23 mouse cellular contexts compared by ENCODE assay signal in the genomic region with DNA sequence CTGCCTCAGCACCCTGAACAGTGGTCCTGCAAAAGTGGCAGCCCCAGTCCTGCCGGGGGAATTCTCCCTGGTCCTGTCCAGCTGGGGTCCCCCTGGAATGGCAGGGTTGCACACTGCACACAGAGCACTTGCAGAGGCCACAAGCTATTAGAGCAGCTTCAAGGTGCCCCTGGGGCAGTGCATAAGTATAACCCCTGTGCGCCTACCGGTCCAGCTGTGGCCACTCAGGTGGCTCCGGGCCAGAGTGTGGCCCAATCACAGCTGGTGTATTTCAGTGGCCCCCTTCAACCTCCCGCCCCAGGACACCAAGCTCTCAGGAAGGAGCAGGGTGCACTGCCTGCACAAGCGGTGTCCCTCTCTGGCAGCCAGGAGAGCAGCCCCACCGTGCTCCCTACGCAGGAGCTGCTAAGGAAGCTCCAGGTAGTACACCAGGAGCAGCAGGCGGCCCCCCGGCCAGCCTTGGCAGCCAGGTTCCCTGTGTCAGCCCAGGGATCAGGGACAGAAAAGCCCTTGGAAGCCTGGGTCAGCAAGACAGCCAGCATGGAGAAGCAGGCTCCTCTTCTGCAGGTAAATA. TPM values are rescaled to one million over a fixed set of nuclear protein-coding genes. Genes with fewer than 3 reads are reported as not detected.
A peak's percentile ranks its signal among the peaks of the same experiment; 100 is the strongest.
DNase-seq lines count a peak whose midpoint lies in the region; ATAC-seq lines count a peak whose summit lies in the region.
"Had no signal": no experiment of that assay in that cellular context is flagged by ENCODE, and none has a peak within 500 bp of the region (broad histone marks: within the 10 kb centered on the region; RNA-seq: fewer than 3 reads in every experiment).

No protein-coding gene starts in this region.

- H3K9ac ChIP-seq in heart, embryonic 16.5 days (ENCODE audit: low read length): peak overlapping the region; percentile 55
- no peak overlapping the region for H3K9ac ChIP-seq in neural tube, embryonic 15.5 days (replicated peaks)
- H3K9ac ChIP-seq: hindbrain, embryonic 12.5 days; liver, embryonic 15.5 days; midbrain, embryonic 13.5 days had no signal

- no peak for ATAC-seq in heart, embryonic 16.5 days (replicated peaks; ENCODE audit: extremely low read depth, insufficient read depth, low FRiP score)
- no peak for ATAC-seq in neural tube, embryonic 15.5 days (ENCODE audit: low FRiP score)
- ATAC-seq: lung, postnatal 0 days; midbrain, embryonic 13.5 days had no signal

- peak overlapping the region; percentile 92 for H3K27ac ChIP-seq in heart, embryonic 16.5 days (ENCODE audit: low read length)
- 0 out of 2 replicates have a peak overlapping the region, but pooled peaks have one; percentile 13 for H3K27ac ChIP-seq in neural tube, embryonic 15.5 days (replicated peaks)
- H3K27ac ChIP-seq: hindbrain, embryonic 12.5 days; kidney, postnatal 0 days; liver, embryonic 15.5 days; midbrain, embryonic 13.5 days had no signal

- H3K4me1 ChIP-seq in heart, embryonic 16.5 days (ENCODE audit: control insufficient read depth, insufficient read depth, low read length): peaks cover 29% of the 10 kb centered on the region
- peaks cover 14% of the 10 kb centered on the region for H3K4me1 ChIP-seq in neural tube, embryonic 15.5 days
- H3K4me1 ChIP-seq: hindbrain, embryonic 12.5 days; liver, embryonic 15.5 days had no signal

- H3K36me3 ChIP-seq in heart, embryonic 16.5 days (ENCODE audit: control insufficient read depth, insufficient read depth): no peaks in the 10 kb centered on the region
- peaks cover 32% of the 10 kb centered on the region for H3K36me3 ChIP-seq in neural tube, embryonic 15.5 days

- H3K27me3 ChIP-seq in heart, embryonic 16.5 days (ENCODE audit: control insufficient read depth, insufficient read depth, low read length): no peaks in the 10 kb centered on the region
- H3K27me3 ChIP-seq in neural tube, embryonic 15.5 days (replicated peaks): no peaks in the 10 kb centered on the region
- H3K27me3 ChIP-seq: hindbrain, embryonic 12.5 days; liver, embryonic 15.5 days; midbrain, embryonic 13.5 days had no signal

- WGBS in heart, embryonic 16.5 days: 61% methylated on average over 10 of the region's 10 CpGs
- WGBS in neural tube, embryonic 15.5 days: 89% methylated on average over 10 of the region's 10 CpGs

- peak overlapping the region; percentile 24 for H3K4me2 ChIP-seq in heart, embryonic 16.5 days (ENCODE audit: low read depth, low read length)
- H3K4me2 ChIP-seq in neural tube, embryonic 15.5 days: no peak overlapping the region
- H3K4me2 ChIP-seq: hindbrain, embryonic 12.5 days; liver, embryonic 15.5 days; midbrain, embryonic 13.5 days had no signal

- H3K4me3 ChIP-seq in heart, embryonic 16.5 days (ENCODE audit: low read length): peak overlapping the region; percentile 13; the same call in 1 of the 2 replicates
- H3K4me3 ChIP-seq in neural tube, embryonic 15.5 days (replicated peaks): no peak overlapping the region
- H3K4me3 ChIP-seq: hindbrain, embryonic 12.5 days; liver, embryonic 15.5 days; midbrain, embryonic 13.5 days had no signal

- DNase-seq in gastrocnemius, postnatal 25 days: peak; percentile 5
- no peak for DNase-seq in gastrocnemius, postnatal 14 days
- DNase-seq in heart, adult 8-10 months (ENCODE audit: low spot score): no peak
- DNase-seq in right cerebral cortex, postnatal 10 days (ENCODE audit: low spot score in 2 of 2): peak; percentile 21 to 27
- no peak for DNase-seq in right cerebral cortex, postnatal 4 days
- no peak for DNase-seq in thymus, adult 18-20 months
- DNase-seq: adrenal gland, postnatal 14 days; cerebellum, adult 18-20 months; cerebellum, postnatal 36 days; gastrocnemius, postnatal 10 days; right cerebral cortex, postnatal 14 days; thymus, postnatal 36 days had no signal

- no peaks in the 10 kb centered on the region for H3K9me3 ChIP-seq in heart, embryonic 16.5 days (replicated peaks; ENCODE audit: control insufficient read depth, low read length)
- no peaks in the 10 kb centered on the region for H3K9me3 ChIP-seq in neural tube, embryonic 15.5 days (replicated peaks)
- H3K9me3 ChIP-seq: hindbrain, embryonic 12.5 days; liver, embryonic 15.5 days; midbrain, embryonic 13.5 days had no signal

- intact Hi-C loops in gastrocnemius, postnatal 14 days (cut with DNase I; ENCODE audit: low total_unique reads): no loop called here

RNA-seq across cellular contexts. Expression of gene Cacna1c, which starts 18.9 kb away (rescaled TPM):
- total RNA-seq in gastrocnemius, postnatal 25 days (2021): 1 to 10 TPM; 2.1 to 2.7 TPM
- 1 to 10 TPM; 3.6 to 4.9 TPM for total RNA-seq in gastrocnemius, postnatal 14 days (2021)
- polyA plus RNA-seq in heart, embryonic 16.5 days (2015; fragmentation: Nextera tagmentation; extraction: Ambion mirVana): 66.2 and 72.2 TPM in 2 replicates
- 100 to 1,000 TPM; 227 to 263 (median 245) TPM for total RNA-seq in heart, adult 8-10 months (2022)
- 7.1 and 7.4 TPM in 2 replicates for polyA plus RNA-seq in neural tube, embryonic 15.5 days (2015; fragmentation: Nextera tagmentation; extraction: Ambion mirVana)
- total RNA-seq: megakaryocyte progenitor cell, adult 5-6 weeks had no signal

RNA-seq across cellular contexts. Expression of gene Cacna2d4, which starts 21.2 kb away (rescaled TPM):
- total RNA-seq in gastrocnemius, postnatal 25 days (2021): 1 to 10 TPM; 1.5 to 2.3 TPM
- total RNA-seq in gastrocnemius, postnatal 14 days (2021): 1 to 10 TPM in 1 of 2 experiments, under 1 TPM in 1; 0.86 to 1.0 TPM
- 0.36 and 0.45 TPM in 2 replicates for polyA plus RNA-seq in heart, embryonic 16.5 days (2015; fragmentation: Nextera tagmentation; extraction: Ambion mirVana)
- total RNA-seq in heart, adult 8-10 months (2022): not detected
- polyA plus RNA-seq in neural tube, embryonic 15.5 days (2015; fragmentation: Nextera tagmentation; extraction: Ambion mirVana): 0.40 and 1.2 TPM in 2 replicates
- total RNA-seq: adrenal gland, postnatal 14 days had no signal
- polyA plus RNA-seq: embryonic facial prominence, embryonic 11.5 days; intestine, embryonic 14.5 days; kidney, postnatal 0 days; liver, embryonic 15.5 days; stomach, embryonic 16.5 days had no signal

RNA-seq across cellular contexts. Expression of gene Dcp1b, which starts 40.1 kb away (rescaled TPM):
- total RNA-seq in gastrocnemius, postnatal 25 days (2021): 1 to 10 TPM; 3.9 to 4.2 TPM
- 1 to 10 TPM; 4.2 to 4.3 TPM for total RNA-seq in gastrocnemius, postnatal 14 days (2021)
- polyA plus RNA-seq in heart, embryonic 16.5 days (2015; fragmentation: Nextera tagmentation; extraction: Ambion mirVana): 8.7 and 9.0 TPM in 2 replicates
- 1 to 10 TPM; 2.2 to 3.6 (median 2.3) TPM for total RNA-seq in heart, adult 8-10 months (2022)
- polyA plus RNA-seq in neural tube, embryonic 15.5 days (2015; fragmentation: Nextera tagmentation; extraction: Ambion mirVana): 11.0 and 11.3 TPM in 2 replicates

Comparison
In these comparisons a context has a peak if more than half of its experiments do, and no peak if none do; other contexts are left out.
1. DNase-seq: peak in gastrocnemius, postnatal 25 days (single experiment) and right cerebral cortex, postnatal 10 days (2 of 2); none in gastrocnemius, postnatal 14 days (single experiment), heart, adult 8-10 months (single experiment), right cerebral cortex, postnatal 4 days (single experiment) and thymus, adult 18-20 months (0 of 2).
2. RNA of gene Cacna1c, which starts 18.9 kb away (total RNA-seq): 227 to 263 TPM in heart, adult 8-10 months; 3.6 to 4.9 TPM in gastrocnemius, postnatal 14 days and 2.1 to 2.7 TPM in gastrocnemius, postnatal 25 days; every median in the first group is over 10 times any median in the second.